Mouse (Mus musculus): ENCODE results near the gene Gm13283. TPM values are rescaled to one million over a fixed set of nuclear protein-coding genes. Genes with fewer than 3 reads are reported as not detected.
A peak's percentile ranks its signal among the peaks of the same experiment; 100 is the strongest.
"Not testable (repeated sequence)": the region's sequence is repeated elsewhere in the genome, so short reads cannot be mapped to it uniquely, and the experiment has no call there.

Gene Gm13283
- polyA plus RNA-seq, 1 experiment from 2014 or later = 0.16 TPM

GRCm38 (mm10) chr4:88805231-88805630 is 45.3 kb downstream of the Gm13283 start, which contains the start of gene Gm13288:
Gm13288 (plus strand) TSS chr4:88805531.
- not testable (repeated sequence) for H3K27ac ChIP-seq (replicated peaks); ATAC-seq (ENCODE audit: low FRiP score, low read depth); H3K27me3 ChIP-seq; H3K4me1 ChIP-seq (replicated peaks); H3K9ac ChIP-seq; H3K9me3 ChIP-seq; H3K36me3 ChIP-seq
- H3K4me2 ChIP-seq = peak within 1 kb of the TSS; percentile 49
- H3K4me3 ChIP-seq = 0 out of 2 replicates have a peak within 1 kb of the TSS, but pooled peaks have one; percentile 24
- WGBS = no CpG with 5 or more reads among the region's 8 CpGs

- not testable (repeated sequence) for H3K36me3 ChIP-seq; H3K27ac ChIP-seq (replicated peaks); H3K9ac ChIP-seq; H3K9me3 ChIP-seq; H3K4me1 ChIP-seq (replicated peaks); ATAC-seq (ENCODE audit: low FRiP score, low read depth); H3K27me3 ChIP-seq
- 0% methylated on average over 18 of the region's 34 CpGs for WGBS
- Histone ChIP-seq H3K4me3 (0 out of 2 replicates have a peak overlapping the region, but pooled peaks have one; percentile 24), H3K4me2 (peak overlapping the region; percentile 49)
Measured at GRCm38 (mm10) chr4:88805761-88806160, 45.8 kb downstream of the Gm13283 start.

Other genes with a start within 250 kb of the Gm13283 start
- gene Ifnb1, start 237.3 kb upstream of the Gm13283 start, polyA plus RNA-seq (2015; fragmentation: Nextera tagmentation; extraction: Ambion mirVana) = not detected in 2 replicates
- not detected in 2 replicates for gene Ifna15, start 201.9 kb upstream of the Gm13283 start, polyA plus RNA-seq (2015; fragmentation: Nextera tagmentation; extraction: Ambion mirVana)
- gene Ifna14, start 188.3 kb upstream of the Gm13283 start, polyA plus RNA-seq (2015; fragmentation: Nextera tagmentation; extraction: Ambion mirVana) = not detected in 2 replicates
- gene Ifna9, start 167.7 kb upstream of the Gm13283 start, polyA plus RNA-seq (2015; fragmentation: Nextera tagmentation; extraction: Ambion mirVana) = not detected in 2 replicates
- not detected in 2 replicates for gene Ifna12, start 156.7 kb upstream of the Gm13283 start, polyA plus RNA-seq (2015; fragmentation: Nextera tagmentation; extraction: Ambion mirVana)
- gene C87499, start 125.7 kb upstream of the Gm13283 start, polyA plus RNA-seq (2015; fragmentation: Nextera tagmentation; extraction: Ambion mirVana) = not detected in 2 replicates
- not detected in 2 replicates for gene Ifna13, start 115.7 kb upstream of the Gm13283 start, polyA plus RNA-seq (2015; fragmentation: Nextera tagmentation; extraction: Ambion mirVana)
- gene Ifna16, start 83.2 kb upstream of the Gm13283 start, polyA plus RNA-seq (2015; fragmentation: Nextera tagmentation; extraction: Ambion mirVana) = not detected in 2 replicates
- gene Ifna2, start 76.2 kb upstream of the Gm13283 start, polyA plus RNA-seq (2015; fragmentation: Nextera tagmentation; extraction: Ambion mirVana) = not detected in 2 replicates
- not detected in 2 replicates for gene Ifnab, start 68.8 kb upstream of the Gm13283 start, polyA plus RNA-seq (2015; fragmentation: Nextera tagmentation; extraction: Ambion mirVana)
- gene Gm26566, start 38.3 kb upstream of the Gm13283 start, polyA plus RNA-seq (2015; fragmentation: Nextera tagmentation; extraction: Ambion mirVana) = 1.2 and 1.8 TPM in 2 replicates
- gene Klhl9, start 37.7 kb upstream of the Gm13283 start, polyA plus RNA-seq (2015; fragmentation: Nextera tagmentation; extraction: Ambion mirVana) = 100 and 103 TPM in 2 replicates
- not detected in 2 replicates for gene Gm13271, start 5.3 kb upstream of the Gm13283 start, polyA plus RNA-seq (2015; fragmentation: Nextera tagmentation; extraction: Ambion mirVana)
- 0.25 TPM in 1 of 2 replicates, not detected in the other for gene Gm13290, start 13.7 kb downstream of the Gm13283 start, polyA plus RNA-seq (2015; fragmentation: Nextera tagmentation; extraction: Ambion mirVana)
- not detected in 2 replicates for gene Gm13289, start 16.8 kb downstream of the Gm13283 start, polyA plus RNA-seq (2015; fragmentation: Nextera tagmentation; extraction: Ambion mirVana)
- gene Gm13272, start 19.7 kb downstream of the Gm13283 start, polyA plus RNA-seq (2015; fragmentation: Nextera tagmentation; extraction: Ambion mirVana) = not detected in 2 replicates
- gene Ifnz, start 22.0 kb downstream of the Gm13283 start, polyA plus RNA-seq (2015; fragmentation: Nextera tagmentation; extraction: Ambion mirVana) = not detected in 2 replicates
- gene Gm13276, start 25.6 kb downstream of the Gm13283 start, polyA plus RNA-seq (2015; fragmentation: Nextera tagmentation; extraction: Ambion mirVana) = not detected in 2 replicates
- gene Gm13277, start 28.5 kb downstream of the Gm13283 start, polyA plus RNA-seq (2015; fragmentation: Nextera tagmentation; extraction: Ambion mirVana) = not detected in 2 replicates
- not detected in 2 replicates for gene Gm13278, start 31.4 kb downstream of the Gm13283 start, polyA plus RNA-seq (2015; fragmentation: Nextera tagmentation; extraction: Ambion mirVana)
- not detected in 2 replicates for gene Gm13275, start 34.4 kb downstream of the Gm13283 start, polyA plus RNA-seq (2015; fragmentation: Nextera tagmentation; extraction: Ambion mirVana)
- gene Gm13279, start 37.3 kb downstream of the Gm13283 start, polyA plus RNA-seq (2015; fragmentation: Nextera tagmentation; extraction: Ambion mirVana) = not detected in 2 replicates
- gene Gm13285, start 39.5 kb downstream of the Gm13283 start, polyA plus RNA-seq (2015; fragmentation: Nextera tagmentation; extraction: Ambion mirVana) = 0.13 TPM in 1 of 2 replicates, not detected in the other
- gene Gm13287, start 43.1 kb downstream of the Gm13283 start, polyA plus RNA-seq (2015; fragmentation: Nextera tagmentation; extraction: Ambion mirVana) = not detected in 2 replicates
- not detected in 2 replicates for gene Gm13288, start 45.4 kb downstream of the Gm13283 start, polyA plus RNA-seq (2015; fragmentation: Nextera tagmentation; extraction: Ambion mirVana)
- not detected in 2 replicates for gene Ifna7, start 56.1 kb downstream of the Gm13283 start, polyA plus RNA-seq (2015; fragmentation: Nextera tagmentation; extraction: Ambion mirVana)
- gene Ifna11, start 59.8 kb downstream of the Gm13283 start, polyA plus RNA-seq (2015; fragmentation: Nextera tagmentation; extraction: Ambion mirVana) = not detected in 2 replicates
- not detected in 2 replicates for gene Ifna6, start 67.3 kb downstream of the Gm13283 start, polyA plus RNA-seq (2015; fragmentation: Nextera tagmentation; extraction: Ambion mirVana)
- gene Ifna5, start 75.4 kb downstream of the Gm13283 start, polyA plus RNA-seq (2015; fragmentation: Nextera tagmentation; extraction: Ambion mirVana) = not detected in 2 replicates
- gene Ifna4, start 81.7 kb downstream of the Gm13283 start, polyA plus RNA-seq (2015; fragmentation: Nextera tagmentation; extraction: Ambion mirVana) = not detected in 2 replicates
- not detected in 2 replicates for gene Ifna1, start 90.0 kb downstream of the Gm13283 start, polyA plus RNA-seq (2015; fragmentation: Nextera tagmentation; extraction: Ambion mirVana)
- gene Ifne, start 120.1 kb downstream of the Gm13283 start, polyA plus RNA-seq (2015; fragmentation: Nextera tagmentation; extraction: Ambion mirVana) = not detected in 2 replicates